Mouse (Mus musculus): ENCODE measurements around the gene E2f2. TPM values are rescaled to one million over a fixed set of nuclear protein-coding genes. Genes with fewer than 3 reads are reported as not detected.
A peak's percentile ranks its signal among the peaks of the same experiment; 100 is the strongest.

Gene E2f2
- 1 to 10 TPM; 2.6 to 3.6 (median 2.7) TPM for total RNA-seq (2022)

GRCm38 (mm10) chr4:136172011-136172541, at the start of gene E2f2:
E2f2 (plus strand) TSS chr4:136172394.
- no peak for DNase-seq

GRCm38 (mm10) chr4:136123111-136123791, 48.9 kb upstream of the E2f2 start:
- no peak for DNase-seq

- no peak for DNase-seq
Measured at GRCm38 (mm10) chr4:136123792-136124161, 48.4 kb upstream of the E2f2 start.

- DNase-seq: no peak
Measured at GRCm38 (mm10) chr4:136124581-136124980, 47.6 kb upstream of the E2f2 start.

- no peak for DNase-seq
Measured at GRCm38 (mm10) chr4:136125458-136125857, 46.7 kb upstream of the E2f2 start.

GRCm38 (mm10) chr4:136126019-136126418, 46.2 kb upstream of the E2f2 start:
- DNase-seq: no peak

- no peak for DNase-seq
Measured at GRCm38 (mm10) chr4:136127670-136128069, 44.5 kb upstream of the E2f2 start.

- no peak for DNase-seq
Measured at GRCm38 (mm10) chr4:136129842-136130241, 42.4 kb upstream of the E2f2 start.

- DNase-seq: no peak
Measured at GRCm38 (mm10) chr4:136133801-136134200, 38.4 kb upstream of the E2f2 start.

GRCm38 (mm10) chr4:136134418-136134977, 37.7 kb upstream of the E2f2 start:
- DNase-seq: no peak

- DNase-seq: no peak
Measured at GRCm38 (mm10) chr4:136134978-136135873, 37.0 kb upstream of the E2f2 start.

GRCm38 (mm10) chr4:136135874-136136728, 36.1 kb upstream of the E2f2 start:
- DNase-seq: no peak

- DNase-seq: no peak
Measured at GRCm38 (mm10) chr4:136139326-136140110, 32.7 kb upstream of the E2f2 start.

GRCm38 (mm10) chr4:136140327-136141250, 31.6 kb upstream of the E2f2 start:
- DNase-seq: peak; percentile 94

- no peak for DNase-seq
Measured at GRCm38 (mm10) chr4:136142267-136143192, 29.7 kb upstream of the E2f2 start.

- DNase-seq: peak; percentile 96
Measured at GRCm38 (mm10) chr4:136143193-136143976, 28.8 kb upstream of the E2f2 start, which contains the start of gene Id3. Id3 (plus strand) TSS chr4:136143497.

GRCm38 (mm10) chr4:136144126-136144926, 27.9 kb upstream of the E2f2 start:
- DNase-seq: peak; percentile 76

Data from adrenal gland, adult 8-10 months (tissue).